Mouse (Mus musculus): ENCODE results near the gene Adprhl2. TPM values are rescaled to one million over a fixed set of nuclear protein-coding genes. Genes with fewer than 3 reads are reported as not detected.
A peak's percentile ranks its signal among the peaks of the same experiment; 100 is the strongest.

Adprhl2 gene
- total and polyA plus RNA-seq, 2 experiments from 2014 or later, result 61.9 to 80.6 TPM

DNA sequence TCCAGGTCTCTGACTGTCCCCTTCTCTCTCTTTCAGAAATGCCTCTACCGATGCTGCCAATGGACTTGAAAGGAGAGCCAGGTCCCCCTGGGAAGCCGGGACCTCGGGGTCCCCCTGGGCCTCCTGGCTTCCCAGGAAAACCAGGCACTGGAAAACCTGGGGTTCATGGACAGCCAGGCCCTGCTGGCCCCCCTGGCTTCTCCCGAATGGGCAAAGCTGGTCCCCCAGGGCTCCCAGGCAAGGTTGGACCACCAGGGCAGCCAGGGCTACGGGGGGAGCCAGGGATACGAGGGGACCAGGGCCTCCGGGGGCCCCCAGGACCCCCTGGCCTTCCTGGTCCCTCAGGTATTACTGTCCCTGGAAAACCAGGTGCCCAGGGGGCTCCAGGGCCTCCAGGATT, 11.2 kb downstream of the Adprhl2 start:
- ATAC-seq (ENCODE audit: low FRiP score), result no peak

DNA sequence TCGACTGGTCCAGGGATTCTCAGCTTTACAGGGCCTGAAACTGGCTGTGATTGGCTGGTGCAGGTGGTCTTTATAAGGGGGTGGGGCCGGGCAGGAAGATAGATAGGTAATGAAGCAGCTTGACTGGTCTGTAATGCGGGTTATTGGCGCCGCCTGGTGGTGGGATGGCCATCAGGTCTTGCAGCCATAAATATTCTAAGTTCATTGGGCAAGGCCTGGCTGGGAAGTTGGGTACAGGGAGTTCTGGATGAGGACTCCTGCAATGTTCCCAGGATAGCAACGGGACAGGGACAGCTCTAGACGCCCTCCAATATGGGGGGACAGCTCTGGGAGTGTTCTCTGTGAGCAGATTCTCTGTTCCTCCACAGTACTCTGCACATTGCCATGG, 11.6 kb downstream of the Adprhl2 start:
- Histone ChIP-seq H3K27ac (ENCODE audit: low read depth, low read length) (no peak overlapping the region), H3K9me3 (ENCODE audit: low read length) (no peaks in the 10 kb centered on the region), H3K4me1 (ENCODE audit: insufficient read depth, low read length) (no peaks in the 10 kb centered on the region), H3K27me3 (ENCODE audit: insufficient read depth, low read length) (no peaks in the 10 kb centered on the region), H3K4me2 (ENCODE audit: low read depth, low read length, poor library complexity, severe bottlenecking) (peak overlapping the region; percentile 42), H3K36me3 (ENCODE audit: insufficient read depth, low read length) (no peaks in the 10 kb centered on the region), H3K4me3 (ENCODE audit: low read depth, low read length) (peak overlapping the region; percentile 25), H3K9ac (replicated peaks; ENCODE audit: low read length, poor library complexity, severe bottlenecking) (no peak overlapping the region)
- ATAC-seq (ENCODE audit: low FRiP score) (peak; percentile 83), DNase-seq (ENCODE audit: low spot score) (peak; percentile 92)
- 3% methylated on average over 7 of the region's 7 CpGs for WGBS
- TF ChIP-seq CTCF (IDR thresholded peaks at IDR 0.05), result peak; percentile 90

More for the DNA sequence above, 11.2 kb downstream of the Adprhl2 start:
- DNase-seq (ENCODE audit: low spot score), result no peak
- 78% methylated on average over 7 of the region's 7 CpGs for WGBS
- Histone ChIP-seq H3K27me3 (ENCODE audit: insufficient read depth, low read length) (no peaks in the 10 kb centered on the region), H3K4me3 (ENCODE audit: low read depth, low read length) (no peak overlapping the region), H3K9ac (replicated peaks; ENCODE audit: low read length, poor library complexity, severe bottlenecking) (no peak overlapping the region), H3K36me3 (ENCODE audit: insufficient read depth, low read length) (no peaks in the 10 kb centered on the region), H3K4me2 (ENCODE audit: low read depth, low read length, poor library complexity, severe bottlenecking) (no peak overlapping the region), H3K27ac (ENCODE audit: low read depth, low read length) (no peak overlapping the region), H3K4me1 (ENCODE audit: insufficient read depth, low read length) (no peaks in the 10 kb centered on the region), H3K9me3 (ENCODE audit: low read length) (no peaks in the 10 kb centered on the region)
- TF ChIP-seq CTCF (IDR thresholded peaks at IDR 0.05), result no peak

DNA sequence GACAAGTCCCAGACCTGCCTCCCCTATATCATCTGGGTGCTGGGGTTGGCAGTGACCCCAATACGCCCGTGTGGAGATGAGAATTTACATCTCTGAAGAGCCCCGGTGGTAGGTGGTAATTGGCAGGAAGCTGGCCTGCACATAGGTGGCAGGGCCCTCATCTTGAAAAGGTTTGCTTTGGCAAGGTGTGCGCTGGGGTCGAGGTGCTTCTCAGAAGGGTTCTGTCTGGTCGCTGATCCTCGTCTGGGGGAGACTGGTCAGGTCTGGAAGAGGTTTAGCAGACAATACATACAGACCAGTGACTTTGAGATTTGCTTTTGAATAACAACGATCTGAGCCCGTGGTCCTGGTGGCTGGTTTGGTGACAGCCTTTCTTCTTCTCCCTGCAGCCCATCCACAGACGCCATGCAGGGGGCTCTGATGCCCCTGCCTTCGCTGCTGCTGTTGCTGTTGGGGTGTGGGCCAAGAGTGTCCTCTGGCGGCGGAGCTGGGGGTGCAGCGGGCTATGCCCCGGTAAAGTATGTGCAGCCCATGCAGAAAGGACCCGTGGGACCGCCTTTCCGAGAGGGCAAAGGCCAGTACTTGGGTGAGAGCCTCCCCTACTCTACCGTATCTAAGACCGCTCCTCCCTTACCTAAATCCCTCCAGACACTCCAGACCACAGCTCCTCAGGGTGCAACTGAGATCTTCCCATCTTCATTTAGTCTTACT, 12.1 kb downstream of the Adprhl2 start:
- no peaks in the 10 kb centered on the region for H3K9me3 ChIP-seq (ENCODE audit: low read length)
- peaks cover 1% of the 10 kb centered on the region; the same call in 1 of the 2 replicates for H3K27me3 ChIP-seq (ENCODE audit: insufficient read depth, low read length)
- peak overlapping the region; percentile 42 for H3K4me2 ChIP-seq (ENCODE audit: low read depth, low read length, poor library complexity, severe bottlenecking)
- no peaks in the 10 kb centered on the region for H3K36me3 ChIP-seq (ENCODE audit: insufficient read depth, low read length)
- no peak overlapping the region for H3K9ac ChIP-seq (replicated peaks; ENCODE audit: low read length, poor library complexity, severe bottlenecking)
- H3K27ac ChIP-seq (ENCODE audit: low read depth, low read length), result no peak overlapping the region
- ATAC-seq (ENCODE audit: low FRiP score) (peak; percentile 50; the same call in 1 of the 2 replicates), DNase-seq (ENCODE audit: low spot score) (no peak)
- H3K4me1 ChIP-seq (ENCODE audit: insufficient read depth, low read length), result no peaks in the 10 kb centered on the region
- TF ChIP-seq CTCF (IDR thresholded peaks at IDR 0.05), result no peak
- 19% methylated on average over 20 of the region's 20 CpGs for WGBS
- peak overlapping the region; percentile 25 for H3K4me3 ChIP-seq (ENCODE audit: low read depth, low read length)

DNA sequence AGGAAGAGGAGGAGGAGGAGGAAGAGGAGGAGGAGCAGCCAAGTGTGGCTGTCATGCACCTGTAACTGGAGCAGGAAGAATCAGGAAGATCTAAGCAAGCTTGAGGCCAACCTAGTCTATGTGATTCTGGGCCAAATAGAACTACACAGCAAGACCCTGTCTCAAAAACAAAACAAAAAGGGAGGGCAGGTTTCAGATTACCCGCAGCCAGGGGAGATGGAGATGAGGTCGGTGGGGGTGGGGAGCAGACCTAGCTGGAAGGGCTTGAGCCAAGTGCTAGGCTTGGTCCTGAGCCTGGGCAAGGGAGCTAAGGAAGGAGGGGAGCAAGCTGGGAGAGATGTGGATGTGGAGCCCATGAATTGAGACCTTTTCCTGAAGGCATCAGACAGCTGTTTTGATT, 14.7 kb downstream of the Adprhl2 start:
- peaks cover 18% of the 10 kb centered on the region for H3K27me3 ChIP-seq (ENCODE audit: insufficient read depth, low read length)
- H3K4me2 ChIP-seq (ENCODE audit: low read depth, low read length, poor library complexity, severe bottlenecking), result no peak overlapping the region
- H3K4me3 ChIP-seq (ENCODE audit: low read depth, low read length), result no peak overlapping the region
- no peaks in the 10 kb centered on the region for H3K4me1 ChIP-seq (ENCODE audit: insufficient read depth, low read length)
- ATAC-seq (ENCODE audit: low FRiP score) (no peak), DNase-seq (ENCODE audit: low spot score) (no peak)
- no peaks in the 10 kb centered on the region for H3K9me3 ChIP-seq (ENCODE audit: low read length)
- H3K36me3 ChIP-seq (ENCODE audit: insufficient read depth, low read length), result no peaks in the 10 kb centered on the region
- no peak overlapping the region for H3K27ac ChIP-seq (ENCODE audit: low read depth, low read length)
- H3K9ac ChIP-seq (replicated peaks; ENCODE audit: low read length, poor library complexity, severe bottlenecking), result no peak overlapping the region
- 14% methylated on average over 2 of the region's 2 CpGs for WGBS
- TF ChIP-seq CTCF (IDR thresholded peaks at IDR 0.05), result no peak

DNA sequence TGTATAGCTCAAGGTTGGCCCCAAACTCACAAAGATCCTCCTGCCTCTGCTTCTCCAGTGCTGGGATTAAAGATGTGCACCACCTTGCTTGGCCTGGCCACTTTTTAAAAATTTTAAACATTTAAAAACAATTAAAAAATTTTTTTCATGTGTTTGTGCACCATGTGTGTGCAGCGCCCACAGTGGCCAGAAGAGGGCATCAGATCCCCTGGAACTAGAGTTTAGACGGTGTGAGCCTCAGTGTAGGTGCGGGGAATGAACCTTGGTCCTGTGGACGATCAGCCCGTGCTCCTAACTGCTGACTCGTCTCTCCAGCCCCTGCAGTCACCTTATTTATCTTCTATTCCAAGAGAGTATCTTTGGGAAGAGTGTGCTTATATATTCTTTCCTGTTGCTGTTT, 15.4 kb downstream of the Adprhl2 start:
- DNase-seq (ENCODE audit: low spot score) (no peak), ATAC-seq (ENCODE audit: low FRiP score) (no peak)
- TF ChIP-seq CTCF (IDR thresholded peaks at IDR 0.05), result peak; percentile 33; the same call in 1 of the 2 replicates
- H3K27me3 ChIP-seq (ENCODE audit: insufficient read depth, low read length), result peaks cover 25% of the 10 kb centered on the region
- H3K4me3 ChIP-seq (ENCODE audit: low read depth, low read length), result no peak overlapping the region
- H3K36me3 ChIP-seq (ENCODE audit: insufficient read depth, low read length), result no peaks in the 10 kb centered on the region
- no peaks in the 10 kb centered on the region for H3K9me3 ChIP-seq (ENCODE audit: low read length)
- H3K4me1 ChIP-seq (ENCODE audit: insufficient read depth, low read length), result peaks cover 5% of the 10 kb centered on the region; the same call in 1 of the 2 replicates
- H3K9ac ChIP-seq (replicated peaks; ENCODE audit: low read length, poor library complexity, severe bottlenecking), result no peak overlapping the region
- H3K4me2 ChIP-seq (ENCODE audit: low read depth, low read length, poor library complexity, severe bottlenecking), result no peak overlapping the region
- no peak overlapping the region for H3K27ac ChIP-seq (ENCODE audit: low read depth, low read length)
- whole genome bisulfite sequencing, result 89% methylated on average over 6 of the region's 6 CpGs

DNA sequence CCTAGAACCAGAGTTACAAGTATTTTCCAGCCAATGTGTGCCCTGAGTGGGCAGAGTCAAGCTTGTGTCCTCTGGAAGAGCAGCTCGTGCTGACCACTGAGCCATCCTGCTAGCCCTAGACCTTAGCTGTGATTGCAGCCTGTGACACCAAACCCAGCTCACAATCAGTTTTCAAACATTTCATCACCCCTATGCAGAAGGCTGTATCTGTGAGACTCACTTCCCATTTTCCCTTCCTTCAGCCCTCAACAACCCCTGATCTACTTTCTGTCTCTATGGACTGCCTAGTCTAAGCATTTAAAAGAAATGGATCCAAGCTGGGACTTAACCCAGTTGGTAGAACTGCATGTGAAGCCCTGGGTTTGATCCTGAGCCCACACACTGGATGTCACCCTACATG, 16.1 kb downstream of the Adprhl2 start:
- DNase-seq (ENCODE audit: low spot score), result no peak
- Histone ChIP-seq H3K36me3 (ENCODE audit: insufficient read depth, low read length) (no peaks in the 10 kb centered on the region), H3K9ac (replicated peaks; ENCODE audit: low read length, poor library complexity, severe bottlenecking) (no peak overlapping the region), H3K4me1 (ENCODE audit: insufficient read depth, low read length) (peaks cover 8% of the 10 kb centered on the region; the same call in 1 of the 2 replicates), H3K27me3 (ENCODE audit: insufficient read depth, low read length) (peaks cover 31% of the 10 kb centered on the region), H3K9me3 (ENCODE audit: low read length) (no peaks in the 10 kb centered on the region), H3K27ac (ENCODE audit: low read depth, low read length) (no peak overlapping the region), H3K4me2 (ENCODE audit: low read depth, low read length, poor library complexity, severe bottlenecking) (no peak overlapping the region), H3K4me3 (ENCODE audit: low read depth, low read length) (no peak overlapping the region)
- no peak for TF ChIP-seq CTCF (IDR thresholded peaks at IDR 0.05)
- 88% methylated on average over 1 of the region's 1 CpGs for WGBS
- ATAC-seq (ENCODE audit: low FRiP score), result no peak

Measured in midbrain, postnatal 0 days (tissue).